Mouse (Mus musculus): ENCODE results near the gene Sac3d1.

DNA sequence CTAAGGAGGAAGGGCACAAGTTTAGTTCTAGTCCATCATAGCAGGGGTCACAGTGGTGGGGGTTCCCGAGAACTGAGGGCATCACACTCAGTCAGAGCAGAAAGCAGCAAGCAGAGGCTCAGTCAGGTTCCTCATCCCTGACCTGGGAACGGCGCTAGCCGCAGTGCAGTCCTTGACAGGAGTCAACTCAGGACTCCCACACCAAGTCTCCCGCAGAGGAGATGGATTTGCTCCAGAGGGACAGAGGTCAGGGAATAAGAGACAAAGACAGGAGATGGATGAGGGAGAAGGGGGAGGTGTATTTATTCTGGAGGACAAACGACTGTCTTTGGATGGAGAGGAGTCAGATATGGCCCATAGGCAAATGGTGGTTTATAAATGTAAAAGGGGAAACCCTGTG, 5.3 kb downstream of the Sac3d1 start:
- no peak for TF ChIP-seq POLR2A (IDR thresholded peaks at IDR 0.05; ENCODE audit: insufficient read depth, low read depth, low read length)
- no peak for TF ChIP-seq CTCF (IDR thresholded peaks at IDR 0.05; ENCODE audit: insufficient read depth, low read depth, low read length)

All from olfactory bulb, adult 2 months (tissue).